Mouse (Mus musculus): ENCODE data around the gene Flcn.

The Flcn gene

GRCm38 (mm10) chr11:59769738-59770137 is 40.1 kb downstream of the Flcn start:
- no peak for DNase-seq (ENCODE audit: low read depth, low spot score)

DNA sequence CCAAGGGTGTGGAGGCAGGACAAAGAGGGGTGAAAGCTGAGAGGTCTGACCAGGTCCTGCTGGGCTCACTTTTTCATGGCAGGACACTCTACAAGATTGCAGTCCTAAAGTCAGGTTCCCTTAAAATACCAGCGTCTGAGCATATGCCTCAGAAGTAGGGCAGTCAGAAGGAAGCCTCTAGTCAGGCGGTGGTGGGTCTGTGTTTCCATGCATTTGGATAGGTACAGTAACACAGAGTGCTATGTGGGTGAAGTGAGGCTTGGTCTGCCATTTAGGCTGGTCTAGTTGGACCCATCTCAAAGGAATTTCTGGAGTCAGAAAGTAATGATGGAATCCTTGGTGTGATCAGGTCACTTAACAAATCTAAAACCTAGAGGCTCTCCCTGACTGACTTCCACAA is 40.5 kb downstream of the Flcn start:
- no peak for DNase-seq (ENCODE audit: low read depth, low spot score)

- DNase-seq (ENCODE audit: low read depth, low spot score) = no peak
These were observed 49.0 kb downstream of the Flcn start for GRCm38 (mm10) chr11:59760796-59761195.

- no peak for DNase-seq (ENCODE audit: low read depth, low spot score)
These were observed 50.2 kb downstream of the Flcn start for GRCm38 (mm10) chr11:59759626-59760025.

GRCm38 (mm10) chr11:59759178-59759577 is 50.6 kb downstream of the Flcn start:
- DNase-seq (ENCODE audit: low read depth, low spot score) = peak; percentile 46

- DNase-seq (ENCODE audit: low read depth, low spot score) = no peak
These were observed 51.4 kb downstream of the Flcn start for GRCm38 (mm10) chr11:59758191-59758985.

DNA sequence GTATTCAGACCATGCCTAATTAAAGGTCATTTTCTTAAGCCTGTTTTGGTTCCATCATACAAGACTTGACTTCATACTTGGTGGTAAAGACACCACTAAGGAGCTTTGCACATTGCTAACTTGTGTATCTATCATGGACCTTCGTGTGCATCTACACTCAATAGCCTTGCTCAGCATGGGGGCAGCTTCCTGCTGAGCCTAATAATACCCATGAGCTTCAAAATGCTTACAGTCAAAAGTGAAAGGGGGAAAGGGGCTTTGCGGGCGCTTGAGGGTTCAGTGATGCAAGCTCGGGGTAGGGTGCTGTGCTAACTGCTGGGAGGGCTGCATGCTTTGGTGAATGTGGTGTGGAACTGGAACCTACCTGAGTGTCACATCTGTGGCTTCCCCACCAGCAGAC is 53.5 kb downstream of the Flcn start:
- no peak for DNase-seq (ENCODE audit: low read depth, low spot score)

GRCm38 (mm10) chr11:59754504-59754903 is 55.3 kb downstream of the Flcn start:
- DNase-seq (ENCODE audit: low read depth, low spot score) = no peak

GRCm38 (mm10) chr11:59749050-59749449 is 60.8 kb downstream of the Flcn start:
- DNase-seq (ENCODE audit: low read depth, low spot score) = no peak

DNA sequence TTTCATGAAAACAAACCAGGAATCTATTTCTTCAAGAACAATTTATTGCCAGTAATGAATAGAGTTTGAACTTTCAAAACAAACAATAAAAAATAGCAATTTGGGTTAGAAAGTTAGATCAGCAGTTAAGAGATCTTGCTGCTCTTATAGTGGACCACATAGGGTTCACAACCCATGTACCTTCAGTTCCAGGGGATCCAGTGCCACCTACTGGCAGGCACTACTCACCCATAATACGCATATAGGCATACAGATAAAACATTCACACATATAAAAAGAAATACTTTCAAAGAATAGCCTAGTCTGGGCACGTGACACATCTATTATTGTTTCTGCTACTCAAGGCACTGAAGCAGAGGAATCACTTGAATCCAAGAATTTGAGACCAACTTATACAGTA is 63.2 kb downstream of the Flcn start:
- DNase-seq (ENCODE audit: low read depth, low spot score) = peak; percentile 22

GRCm38 (mm10) chr11:59745851-59746250 is 64.0 kb downstream of the Flcn start:
- DNase-seq (ENCODE audit: low read depth, low spot score) = no peak

GRCm38 (mm10) chr11:59744374-59744773 is 65.4 kb downstream of the Flcn start:
- no peak for DNase-seq (ENCODE audit: low read depth, low spot score)

- no peak for DNase-seq (ENCODE audit: low read depth, low spot score)
These were observed 66.1 kb downstream of the Flcn start for GRCm38 (mm10) chr11:59743712-59744111.

DNA sequence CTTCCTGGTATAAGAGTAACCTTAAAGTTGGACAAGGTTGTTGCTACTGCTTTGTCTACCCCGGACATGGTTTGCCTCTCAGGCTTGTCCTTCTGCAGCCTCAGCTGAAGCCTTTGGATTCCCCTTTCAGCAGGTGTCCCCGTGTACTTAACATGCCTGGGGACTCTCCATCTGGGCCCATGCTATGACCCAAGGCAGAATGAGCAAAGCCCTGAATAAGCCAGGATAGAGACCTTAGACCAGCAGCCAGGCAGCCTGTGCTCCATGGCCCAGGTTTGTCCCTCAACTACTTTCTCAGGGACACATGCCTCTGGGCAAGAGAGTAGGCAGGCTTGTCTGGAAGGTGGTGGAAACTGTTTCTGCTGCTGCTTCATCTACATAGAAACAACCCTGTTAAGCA is 66.5 kb downstream of the Flcn start:
- DNase-seq (ENCODE audit: low read depth, low spot score) = no peak

- no peak for DNase-seq (ENCODE audit: low read depth, low spot score)
These were observed 67.9 kb downstream of the Flcn start for GRCm38 (mm10) chr11:59741915-59742314.

All from skeletal muscle tissue, adult 2 months (tissue).